Mouse (Mus musculus) cerebellum, adult (tissue): ENCODE data around the gene Aptx.

Source experiments
- ATAC-seq: cut with Nextera tagmentation; 2 replicates; pipeline ENCODE4 v1.9.2; 2017; ENCODE audit warnings: mild to moderate bottlenecking, moderate library complexity, mixed read lengths; ENCODE audit not compliant: insufficient number of reproducible peaks, low FRiP score, low TSS enrichment

The Aptx gene

DNA sequence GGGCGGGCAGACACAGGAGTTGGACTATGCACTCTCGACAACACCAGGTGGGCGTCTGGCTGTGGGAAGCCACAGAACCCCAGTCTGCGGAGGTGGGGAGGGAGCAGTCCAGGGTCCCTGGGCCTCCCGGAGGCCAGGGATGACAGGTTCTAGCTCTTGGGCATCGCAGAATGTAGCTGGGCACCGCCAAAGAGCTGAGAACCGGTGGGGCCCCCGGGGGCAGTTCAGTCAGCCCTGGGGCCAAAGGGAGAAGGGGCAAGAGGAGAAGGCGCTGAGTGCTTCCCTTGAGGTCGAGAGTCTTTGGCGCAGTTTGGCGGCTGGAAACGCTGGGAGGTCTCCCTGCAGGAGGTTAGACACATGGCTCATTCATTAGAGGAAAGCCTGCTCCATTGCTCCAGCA is 26.7 kb downstream of the Aptx start:
- no peak for ATAC-seq

GRCm38 (mm10) chr4:40673526-40673925 is 29.5 kb downstream of the Aptx start:
- ATAC-seq: no peak

GRCm38 (mm10) chr4:40666237-40667012 is 36.6 kb downstream of the Aptx start:
- ATAC-seq: no peak

DNA sequence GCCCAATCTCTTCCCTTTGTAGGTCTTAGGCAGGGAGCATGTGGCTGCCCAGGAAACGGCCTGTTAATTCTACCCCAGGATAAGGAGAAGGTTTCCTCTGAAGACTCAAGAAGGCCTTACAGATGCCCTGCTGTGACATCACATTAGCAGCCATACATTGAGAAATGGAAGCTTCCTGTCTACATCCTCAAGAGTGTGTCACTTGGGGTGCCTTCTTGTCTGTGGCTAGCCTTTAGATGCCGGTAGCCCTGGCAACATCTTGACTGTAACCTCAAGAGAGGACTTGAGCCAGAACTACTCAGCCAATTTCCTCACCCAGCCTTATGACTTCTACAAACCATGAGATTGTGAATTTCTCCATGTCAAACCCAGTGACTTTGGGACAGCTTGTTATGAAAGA is 51.9 kb downstream of the Aptx start:
- ATAC-seq: no peak

DNA sequence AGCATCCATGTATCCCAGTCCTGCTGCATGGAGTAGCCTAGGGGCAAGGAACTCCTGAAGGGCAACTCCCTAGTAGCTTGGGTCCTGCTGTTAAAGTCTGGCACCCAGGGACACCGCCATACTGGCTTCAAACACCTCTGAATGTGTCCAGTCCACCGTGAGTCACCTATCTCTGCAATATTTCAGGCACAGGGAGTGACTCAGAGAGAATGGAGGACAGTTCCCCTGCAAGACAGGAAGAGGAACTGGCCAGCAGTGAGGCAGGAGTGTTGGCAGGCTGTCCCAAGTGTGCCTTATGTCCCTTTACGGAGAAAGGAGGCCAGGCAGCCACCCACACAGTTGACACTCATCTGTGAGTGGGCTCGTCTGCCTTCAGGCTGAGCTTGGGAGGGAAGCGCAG is 53.9 kb downstream of the Aptx start:
- 0 out of 2 replicates have a peak, but pooled peaks have one; percentile 36 for ATAC-seq

GRCm38 (mm10) chr4:40643567-40643966 is 59.4 kb downstream of the Aptx start:
- no peak for ATAC-seq

GRCm38 (mm10) chr4:40640991-40641390 is 62.0 kb downstream of the Aptx start:
- ATAC-seq: no peak
